Mouse (Mus musculus) olfactory bulb, adult 2 months (tissue): Measurements from ENCODE around the gene Olfr722.
"Not testable (repeated sequence)": the region's sequence is repeated elsewhere in the genome, so short reads cannot be mapped to it uniquely, and the experiment has no call there.

ENCODE experiments used
- CTCF ChIP-seq: fragments of 200-500 bp; IDR thresholded peaks from 2 replicates; pipeline ENCODE4 v1.5.1; 2012; ENCODE audit warnings: low read depth, mild to moderate bottlenecking, low read length, moderate library complexity; ENCODE audit not compliant: insufficient read depth
- POLR2A ChIP-seq: fragments of 200-500 bp; IDR thresholded peaks from 2 replicates; pipeline ENCODE4 v1.6.1; 2012; ENCODE audit warnings: mild to moderate bottlenecking, low read depth, low read length, moderate library complexity; ENCODE audit not compliant: insufficient read depth

GRCm38 (mm10) chr14:49931687-49932086 lies 29.9 kb upstream of the Olfr722 start, which contains the start of gene Olfr723:
- TF ChIP-seq CTCF, POLR2A: not testable (repeated sequence)
